Mouse (Mus musculus) kidney, postnatal 0 days (tissue): Measurements from ENCODE around the gene Rasgef1b. TPM values are rescaled to one million over a fixed set of nuclear protein-coding genes. Genes with fewer than 3 reads are reported as not detected.

ENCODE experiments used
- ATAC-seq: fragments of 200-750 bp; cut with Nextera tagmentation; replicated peaks from 2 replicates; pipeline ENCODE4 v1.8.0; 2017; ENCODE audit warnings: low read depth, moderate number of reproducible peaks, moderate TSS enrichment, moderate library complexity; ENCODE audit not compliant: low FRiP score
- DNase-seq: peaks from one replicate; pipeline ENCODE4 v3.0.0-alpha.2; 2016; ENCODE audit warnings: low spot score
- H3K27ac ChIP-seq: fragments of 300-500 bp; sonication (generic); 2 replicates; pipeline ENCODE4 v1.5.1; 2014; ENCODE audit warnings: mild to moderate bottlenecking
- H3K27me3 ChIP-seq: fragments of 300-500 bp; sonication (generic); 2 replicates; pipeline ENCODE4 v1.6.1; 2014; ENCODE audit warnings: low read length, mixed read lengths; ENCODE audit not compliant: insufficient read depth
- H3K36me3 ChIP-seq: fragments of 300-500 bp; sonication (generic); 2 replicates; pipeline ENCODE4 v1.6.1; 2014; ENCODE audit warnings: low read length, mixed read lengths; ENCODE audit not compliant: insufficient read depth
- H3K4me1 ChIP-seq: fragments of 300-500 bp; sonication (generic); replicated peaks from 2 replicates; pipeline ENCODE4 v1.6.1; 2014; ENCODE audit warnings: antibody characterized with exemption, low read length, mixed read lengths; ENCODE audit not compliant: insufficient read depth
- H3K4me2 ChIP-seq: fragments of 300-500 bp; sonication (generic); 2 replicates; pipeline ENCODE4 v1.6.1; 2014; ENCODE audit warnings: mild to moderate bottlenecking, low read length, moderate library complexity, mixed read lengths
- H3K4me3 ChIP-seq: fragments of 300-500 bp; sonication (generic); replicated peaks from 2 replicates; pipeline ENCODE4 v1.5.1; 2014; ENCODE audit warnings: low read depth, low read length
- H3K9ac ChIP-seq: fragments of 300-500 bp; sonication (generic); 2 replicates; pipeline ENCODE4 v1.6.1; 2014; ENCODE audit warnings: low read depth, low read length
- H3K9me3 ChIP-seq: fragments of 300-500 bp; sonication (generic); replicated peaks from 2 replicates; pipeline ENCODE4 v1.6.1; 2016; ENCODE audit warnings: low read length, inconsistent platforms, mixed read lengths
- CTCF ChIP-seq: IDR thresholded peaks from 2 replicates; pipeline ENCODE4 v1.5.1; 2016; ENCODE audit warnings: antibody characterized with exemption, low read depth, mild to moderate bottlenecking, moderate library complexity
- WGBS: fragments of 180-500 bp; shearing (Covaris S2); extraction: QIAGEN DNeasy Blood & Tissue Kit; methylation state at CpG from one replicate; pipeline ENCODE4 v1.1.7; 2014; 5-methylcytosine and 5-hydroxymethylcytosine counted together
- polyA plus RNA-seq: library from polyadenylated mRNA; unstranded; fragments of >200 nt; fragmentation: Nextera tagmentation; extraction: Ambion mirVana; gene quantifications from 2 replicates; pipeline ENCODE4 v1.2.1, GENCODE M21; 2015

Rasgef1b gene
- polyA plus RNA-seq, 1 experiment from 2014 or later, result 7.3 TPM

DNA sequence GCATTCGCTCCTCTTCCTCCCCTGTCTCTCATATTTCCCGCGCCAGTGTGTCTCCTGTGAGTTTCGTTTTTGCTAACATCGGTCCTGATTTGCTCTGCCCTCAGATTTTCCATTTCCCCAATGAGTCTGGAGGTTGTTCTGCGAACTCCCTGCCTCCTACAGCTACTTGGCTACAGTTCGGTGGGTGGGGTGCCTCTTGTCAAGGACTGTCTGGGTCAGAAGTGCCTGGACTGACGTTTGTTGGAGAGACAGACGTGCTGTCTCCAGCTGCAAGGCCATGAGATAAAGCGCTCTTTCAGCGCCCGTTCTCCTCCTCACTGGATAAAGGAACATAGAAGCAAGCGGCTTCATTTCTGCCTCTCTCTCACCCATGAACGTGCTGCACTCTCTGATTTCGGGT, 389.1 kb downstream of the Rasgef1b start:
- no peaks in the 10 kb centered on the region for H3K27me3 ChIP-seq
- no peaks in the 10 kb centered on the region for H3K4me1 ChIP-seq
- ATAC-seq (no peak), DNase-seq (peak; percentile 35)
- no peaks in the 10 kb centered on the region for H3K9me3 ChIP-seq
- TF ChIP-seq CTCF, result no peak
- H3K27ac ChIP-seq, result peak overlapping the region; percentile 61; the same call in 1 of the 2 replicates
- H3K4me2 ChIP-seq, result peak overlapping the region; percentile 51
- 23% methylated on average over 15 of the region's 15 CpGs for WGBS
- H3K9ac ChIP-seq, result peak overlapping the region; percentile 35; the same call in 1 of the 2 replicates
- H3K4me3 ChIP-seq, result peak overlapping the region; percentile 24
- H3K36me3 ChIP-seq, result no peaks in the 10 kb centered on the region

DNA sequence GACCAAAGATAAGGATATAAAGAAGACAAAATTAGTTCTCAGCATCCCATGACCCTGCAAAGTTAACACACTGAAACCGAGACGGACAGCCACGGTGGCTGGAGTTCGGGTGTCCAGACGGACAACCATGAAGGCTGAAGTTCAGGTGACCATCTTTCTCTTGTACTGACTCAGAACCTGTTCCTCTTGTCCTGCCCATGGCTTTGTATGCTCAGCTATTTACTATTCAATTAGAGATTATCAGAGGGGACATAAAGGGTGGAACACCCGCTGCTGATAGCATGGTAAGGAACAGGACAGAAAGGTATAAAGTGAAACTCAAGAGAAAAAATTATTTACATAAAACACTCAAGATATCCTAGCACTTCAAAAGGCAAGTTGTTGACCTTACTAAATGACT, 390.0 kb downstream of the Rasgef1b start:
- no peaks in the 10 kb centered on the region for H3K4me1 ChIP-seq
- H3K9me3 ChIP-seq, result no peaks in the 10 kb centered on the region
- no peaks in the 10 kb centered on the region for H3K27me3 ChIP-seq
- no peaks in the 10 kb centered on the region for H3K36me3 ChIP-seq
- no peak overlapping the region for H3K27ac ChIP-seq
- 85% methylated on average over 6 of the region's 6 CpGs for WGBS
- no peak overlapping the region for H3K9ac ChIP-seq
- no peak overlapping the region for H3K4me2 ChIP-seq
- no peak for TF ChIP-seq CTCF
- ATAC-seq (no peak), DNase-seq (no peak)
- no peak overlapping the region for H3K4me3 ChIP-seq

DNA sequence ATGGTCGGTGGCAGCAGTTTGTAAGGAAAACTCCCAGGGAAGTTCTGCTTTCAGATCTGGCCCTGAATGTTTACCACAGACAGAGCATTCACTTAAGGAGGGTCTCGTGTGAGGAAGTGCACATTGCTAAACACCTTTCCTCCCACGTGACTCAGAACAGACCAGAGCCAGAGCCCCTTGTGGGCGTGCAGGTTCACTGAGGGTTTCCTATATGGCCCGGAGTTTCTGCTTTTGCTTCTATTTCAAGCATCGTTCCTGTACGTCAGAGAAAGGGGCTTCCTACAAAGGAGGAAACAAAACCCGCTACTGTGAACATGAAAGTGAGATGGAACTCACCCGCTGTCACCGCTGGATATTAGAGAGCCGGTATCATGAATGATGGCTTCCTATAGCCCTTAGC, 392.4 kb downstream of the Rasgef1b start:
- 61% methylated on average over 11 of the region's 11 CpGs for WGBS
- TF ChIP-seq CTCF, result no peak
- Histone ChIP-seq H3K4me2 (no peak overlapping the region), H3K4me1 (no peaks in the 10 kb centered on the region), H3K36me3 (no peaks in the 10 kb centered on the region), H3K27ac (no peak overlapping the region), H3K27me3 (no peaks in the 10 kb centered on the region), H3K9ac (no peak overlapping the region), H3K9me3 (no peaks in the 10 kb centered on the region), H3K4me3 (no peak overlapping the region)
- peak; percentile 43 for DNase-seq
- no peak for ATAC-seq

DNA sequence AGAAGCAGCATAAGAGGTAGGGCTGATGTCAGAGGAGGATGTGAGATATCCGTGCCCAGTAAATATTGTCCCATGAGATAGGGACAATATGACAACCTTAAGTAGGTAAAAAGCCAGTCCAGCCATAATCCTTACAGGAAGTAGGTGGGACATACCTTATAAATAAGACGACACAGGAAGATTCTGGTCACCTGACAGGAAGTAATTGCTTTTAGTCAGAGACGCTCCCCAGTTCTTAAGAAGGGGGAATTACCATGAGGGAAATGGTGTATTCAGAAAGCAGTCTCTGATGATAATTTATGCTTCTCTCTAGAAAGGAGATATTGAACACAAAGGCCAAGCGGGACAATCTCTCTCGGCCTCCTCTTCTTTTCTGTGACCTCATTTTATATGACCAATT, 394.8 kb downstream of the Rasgef1b start:
- Histone ChIP-seq H3K27ac (no peak overlapping the region), H3K4me1 (no peaks in the 10 kb centered on the region), H3K27me3 (no peaks in the 10 kb centered on the region), H3K4me3 (no peak overlapping the region), H3K9me3 (no peaks in the 10 kb centered on the region), H3K36me3 (no peaks in the 10 kb centered on the region), H3K4me2 (no peak overlapping the region), H3K9ac (no peak overlapping the region)
- DNase-seq (no peak), ATAC-seq (no peak)
- 73% methylated on average over 5 of the region's 5 CpGs for WGBS
- TF ChIP-seq CTCF, result no peak

DNA sequence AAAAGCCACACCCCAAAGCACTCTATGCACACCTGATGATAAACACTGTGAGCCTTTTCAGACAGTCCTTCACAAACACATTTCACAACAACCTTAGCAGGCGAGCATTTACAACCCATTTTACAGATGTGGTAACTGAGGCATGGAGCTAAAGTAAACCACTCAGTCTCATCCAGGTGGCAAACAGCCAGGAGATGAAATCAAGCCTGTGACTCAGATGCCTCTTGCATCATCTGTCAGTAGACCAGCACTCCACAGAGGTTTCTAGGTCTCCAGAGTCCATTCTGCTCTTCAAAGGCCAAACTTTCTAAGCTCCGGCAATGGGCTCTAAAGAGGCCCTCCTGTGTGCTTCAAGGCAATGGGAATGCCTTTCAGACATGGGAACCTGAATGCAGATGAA, 396.8 kb downstream of the Rasgef1b start:
- no peak for DNase-seq
- ATAC-seq, result no peak
- no peak for TF ChIP-seq CTCF
- Histone ChIP-seq H3K4me3 (no peak overlapping the region), H3K9ac (no peak overlapping the region), H3K4me1 (no peaks in the 10 kb centered on the region), H3K27me3 (no peaks in the 10 kb centered on the region), H3K27ac (no peak overlapping the region), H3K4me2 (no peak overlapping the region), H3K36me3 (no peaks in the 10 kb centered on the region), H3K9me3 (no peaks in the 10 kb centered on the region)
- 91% methylated on average over 2 of the region's 2 CpGs for WGBS

DNA sequence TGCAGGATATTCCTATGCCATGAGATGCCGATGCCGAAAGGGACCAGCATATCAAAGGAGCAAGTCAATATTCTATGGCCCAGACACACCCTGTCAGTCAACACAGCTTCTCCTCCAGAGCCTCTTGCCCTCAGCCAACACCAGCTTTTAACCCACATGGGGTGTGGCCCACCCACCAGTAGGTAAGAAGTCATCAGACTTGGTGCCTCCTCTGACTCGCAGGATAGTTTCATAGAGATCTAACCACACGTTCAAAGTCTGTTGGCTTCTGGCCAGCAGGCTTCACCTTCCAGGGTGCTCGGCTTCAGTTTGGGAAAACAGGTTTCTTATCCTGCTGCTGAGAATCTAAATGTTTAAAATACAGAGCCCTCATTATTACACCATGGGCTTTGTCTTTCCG, 399.8 kb downstream of the Rasgef1b start:
- Histone ChIP-seq H3K9me3 (no peaks in the 10 kb centered on the region), H3K36me3 (no peaks in the 10 kb centered on the region), H3K9ac (no peak overlapping the region), H3K27me3 (no peaks in the 10 kb centered on the region), H3K27ac (no peak overlapping the region), H3K4me2 (no peak overlapping the region), H3K4me3 (no peak overlapping the region), H3K4me1 (no peaks in the 10 kb centered on the region)
- no peak for DNase-seq
- 69% methylated on average over 6 of the region's 6 CpGs for WGBS
- no peak for TF ChIP-seq CTCF
- ATAC-seq, result no peak

DNA sequence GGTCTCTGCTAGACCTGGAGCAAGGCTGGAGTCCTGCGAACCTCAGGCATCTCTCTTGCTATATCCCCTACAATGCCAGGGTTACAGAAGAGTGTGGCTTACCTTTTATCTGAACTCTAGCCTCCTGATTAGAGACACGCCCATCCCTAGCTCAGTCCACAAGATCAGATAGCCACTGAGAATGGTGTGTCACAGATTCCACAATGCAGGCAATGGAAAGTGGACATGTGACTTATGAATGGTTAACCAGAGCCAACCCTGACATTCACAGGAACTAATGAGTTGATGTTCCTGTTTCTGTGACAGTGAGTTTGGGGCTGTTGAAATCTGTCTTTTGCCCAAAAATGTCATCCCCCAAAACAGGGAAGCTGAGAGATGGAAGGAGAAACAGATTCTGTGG, 401.8 kb downstream of the Rasgef1b start:
- Histone ChIP-seq H3K4me2 (no peak overlapping the region), H3K27ac (no peak overlapping the region), H3K4me3 (no peak overlapping the region), H3K9me3 (no peaks in the 10 kb centered on the region), H3K27me3 (no peaks in the 10 kb centered on the region), H3K36me3 (no peaks in the 10 kb centered on the region), H3K4me1 (no peaks in the 10 kb centered on the region), H3K9ac (no peak overlapping the region)
- TF ChIP-seq CTCF, result no peak
- DNase-seq (no peak), ATAC-seq (no peak)
- WGBS, result 75% methylated on average over 2 of the region's 2 CpGs
